Mouse (Mus musculus): ENCODE measurements at regions not wholly inside any gene's neighbourhood (a gene's known extent, or its start where the extent isn't known, plus 50 kb on each side); places are given as distances from the start of the nearest gene placed in this dataset.

DNA sequence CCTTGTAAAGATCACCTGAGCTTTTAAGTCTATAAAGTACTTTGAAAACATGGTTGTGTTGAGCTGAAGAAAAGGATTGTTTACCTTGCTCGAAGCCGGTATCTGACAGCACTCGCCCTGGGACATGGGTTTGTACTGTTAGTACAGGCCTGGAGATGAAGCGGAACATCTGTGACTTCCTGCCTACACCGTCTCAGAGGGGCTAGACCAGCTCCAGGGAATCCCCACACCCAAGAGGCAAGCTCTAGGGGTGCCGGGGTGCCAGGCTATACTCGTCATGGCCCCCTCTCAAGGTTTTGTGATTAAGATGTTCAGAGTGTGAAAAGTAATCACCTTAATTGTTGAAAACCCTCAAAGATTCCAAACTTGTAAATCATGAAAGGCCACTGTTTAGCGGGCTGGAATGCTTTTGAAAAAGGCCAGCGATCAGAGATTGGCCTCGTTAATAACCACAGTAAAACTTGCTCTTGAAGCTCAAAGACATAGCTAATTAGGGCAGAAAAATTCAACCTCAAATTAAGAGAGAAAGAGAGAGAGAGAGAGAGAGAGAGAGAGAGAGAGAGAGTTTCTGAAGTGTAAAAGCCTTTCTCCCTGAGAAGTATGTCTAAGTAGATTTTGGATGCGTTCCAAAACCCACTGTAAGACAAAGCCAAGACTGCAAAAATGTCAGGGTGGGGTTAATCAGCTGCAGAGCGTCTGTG lies 202.9 kb downstream of the Mycn start:
- Histone ChIP-seq H3K4me3 (ENCODE audit: insufficient read depth, low read depth, low read length) (no peak overlapping the region), H3K36me3 (ENCODE audit: control insufficient read depth, insufficient read depth, low read length) (no peaks in the 10 kb centered on the region), H3K27ac (replicated peaks; ENCODE audit: insufficient read depth, low read depth, low read length) (no peak overlapping the region), H3K27me3 (ENCODE audit: control insufficient read depth, insufficient read depth, low read length) (no peaks in the 10 kb centered on the region), H3K9ac (ENCODE audit: low read depth, low read length) (no peak overlapping the region), H3K4me1 (ENCODE audit: control insufficient read depth, insufficient read depth, low read length) (no peaks in the 10 kb centered on the region), H3K79me2 (ENCODE audit: control insufficient read depth, insufficient read depth, low read length) (no peaks in the 10 kb centered on the region)
- no peak for DNase-seq (ENCODE audit: extremely low read depth, low read depth, low spot score)
- TF ChIP-seq POLR2A (IDR thresholded peaks at IDR 0.05; ENCODE audit: extremely low read depth, insufficient read depth, low read length), result no peak
- no peak for TF ChIP-seq CTCF (IDR thresholded peaks at IDR 0.05; ENCODE audit: low read depth, low read length)
- 81% methylated on average over 12 of the region's 12 CpGs for WGBS

- no peak overlapping the region for H3K4me3 ChIP-seq (ENCODE audit: insufficient read depth, low read depth, low read length)
- no peak overlapping the region for H3K9ac ChIP-seq (ENCODE audit: low read depth, low read length)
- no peak for DNase-seq (ENCODE audit: extremely low read depth, low read depth, low spot score)
- no peaks in the 10 kb centered on the region for H3K4me1 ChIP-seq (ENCODE audit: control insufficient read depth, insufficient read depth, low read length)
- no peaks in the 10 kb centered on the region for H3K79me2 ChIP-seq (ENCODE audit: control insufficient read depth, insufficient read depth, low read length)
- no peaks in the 10 kb centered on the region for H3K36me3 ChIP-seq (ENCODE audit: control insufficient read depth, insufficient read depth, low read length)
- H3K27ac ChIP-seq (replicated peaks; ENCODE audit: insufficient read depth, low read depth, low read length), result no peak overlapping the region
- TF ChIP-seq CTCF (IDR thresholded peaks at IDR 0.05; ENCODE audit: low read depth, low read length) (no peak), POLR2A (IDR thresholded peaks at IDR 0.05; ENCODE audit: extremely low read depth, insufficient read depth, low read length) (no peak)
- H3K27me3 ChIP-seq (ENCODE audit: control insufficient read depth, insufficient read depth, low read length), result no peaks in the 10 kb centered on the region
- 57% methylated on average over 9 of the region's 9 CpGs for WGBS
These were observed 215.9 kb downstream of the Mycn start for GRCm38 (mm10) chr12:12725797-12726196.

- no peaks in the 10 kb centered on the region for H3K4me1 ChIP-seq (ENCODE audit: control insufficient read depth, insufficient read depth, low read length)
- TF ChIP-seq CTCF (IDR thresholded peaks at IDR 0.05; ENCODE audit: low read depth, low read length) (no peak), POLR2A (IDR thresholded peaks at IDR 0.05; ENCODE audit: extremely low read depth, insufficient read depth, low read length) (no peak)
- H3K36me3 ChIP-seq (ENCODE audit: control insufficient read depth, insufficient read depth, low read length), result no peaks in the 10 kb centered on the region
- DNase-seq (ENCODE audit: extremely low read depth, low read depth, low spot score), result no peak
- no peak overlapping the region for H3K4me3 ChIP-seq (ENCODE audit: insufficient read depth, low read depth, low read length)
- no peak overlapping the region for H3K27ac ChIP-seq (replicated peaks; ENCODE audit: insufficient read depth, low read depth, low read length)
- no peaks in the 10 kb centered on the region for H3K79me2 ChIP-seq (ENCODE audit: control insufficient read depth, insufficient read depth, low read length)
- no peaks in the 10 kb centered on the region for H3K27me3 ChIP-seq (ENCODE audit: control insufficient read depth, insufficient read depth, low read length)
- WGBS, result 34% methylated on average over 13 of the region's 13 CpGs
- H3K9ac ChIP-seq (ENCODE audit: low read depth, low read length), result no peak overlapping the region
These were observed 216.6 kb downstream of the Mycn start for GRCm38 (mm10) chr12:12725075-12725474.

DNA sequence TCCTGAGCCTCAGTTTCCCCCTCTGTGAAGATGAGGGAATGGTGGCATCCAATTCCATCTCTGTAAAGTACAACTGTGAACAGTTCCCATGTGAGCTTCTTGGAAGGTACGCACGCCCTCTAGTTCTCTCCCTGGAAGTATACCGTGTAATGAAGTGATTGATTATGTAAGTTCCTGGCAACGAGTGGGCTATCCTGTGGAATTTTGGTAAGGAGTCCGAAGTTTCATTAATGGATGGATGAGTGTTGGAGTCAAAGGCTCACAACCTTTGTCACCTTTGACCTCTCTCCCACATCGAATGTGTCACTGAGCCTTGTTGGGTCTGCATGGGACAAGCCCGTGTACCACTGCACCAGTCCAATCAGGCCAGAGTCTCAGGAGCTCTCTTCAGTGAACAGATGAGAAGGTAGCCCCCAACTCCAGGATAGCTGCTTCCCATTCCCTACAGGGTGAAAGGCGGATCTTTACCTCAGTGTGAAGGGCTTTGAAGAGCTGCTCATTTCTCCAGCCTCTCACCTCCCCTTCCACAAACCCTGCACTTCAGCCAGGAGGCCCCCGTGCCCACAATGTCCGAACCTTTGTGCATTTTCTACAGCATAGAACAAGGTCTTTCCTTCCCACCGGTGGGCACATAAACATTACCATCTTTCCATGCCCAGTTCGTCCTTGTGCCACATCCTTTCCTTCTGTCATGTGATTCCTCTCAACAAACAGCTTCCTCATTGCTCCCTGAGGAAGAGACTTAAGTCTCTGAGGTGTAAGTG lies 217.8 kb downstream of the Mycn start:
- H3K9ac ChIP-seq (ENCODE audit: low read depth, low read length), result no peak overlapping the region
- 76% methylated on average over 12 of the region's 12 CpGs for WGBS
- no peaks in the 10 kb centered on the region for H3K36me3 ChIP-seq (ENCODE audit: control insufficient read depth, insufficient read depth, low read length)
- H3K27ac ChIP-seq (replicated peaks; ENCODE audit: insufficient read depth, low read depth, low read length), result no peak overlapping the region
- H3K4me3 ChIP-seq (ENCODE audit: insufficient read depth, low read depth, low read length), result no peak overlapping the region
- no peaks in the 10 kb centered on the region for H3K79me2 ChIP-seq (ENCODE audit: control insufficient read depth, insufficient read depth, low read length)
- TF ChIP-seq CTCF (IDR thresholded peaks at IDR 0.05; ENCODE audit: low read depth, low read length) (no peak), POLR2A (IDR thresholded peaks at IDR 0.05; ENCODE audit: extremely low read depth, insufficient read depth, low read length) (no peak)
- DNase-seq (ENCODE audit: extremely low read depth, low read depth, low spot score), result no peak
- no peaks in the 10 kb centered on the region for H3K27me3 ChIP-seq (ENCODE audit: control insufficient read depth, insufficient read depth, low read length)
- H3K4me1 ChIP-seq (ENCODE audit: control insufficient read depth, insufficient read depth, low read length), result no peaks in the 10 kb centered on the region

GRCm38 (mm10) chr12:12722982-12723661 lies 218.6 kb downstream of the Mycn start:
- Histone ChIP-seq H3K36me3 (ENCODE audit: control insufficient read depth, insufficient read depth, low read length) (no peaks in the 10 kb centered on the region), H3K9ac (ENCODE audit: low read depth, low read length) (no peak overlapping the region), H3K4me1 (ENCODE audit: control insufficient read depth, insufficient read depth, low read length) (no peaks in the 10 kb centered on the region), H3K27me3 (ENCODE audit: control insufficient read depth, insufficient read depth, low read length) (no peaks in the 10 kb centered on the region), H3K27ac (replicated peaks; ENCODE audit: insufficient read depth, low read depth, low read length) (no peak overlapping the region), H3K4me3 (ENCODE audit: insufficient read depth, low read depth, low read length) (no peak overlapping the region), H3K79me2 (ENCODE audit: control insufficient read depth, insufficient read depth, low read length) (no peaks in the 10 kb centered on the region)
- TF ChIP-seq CTCF (IDR thresholded peaks at IDR 0.05; ENCODE audit: low read depth, low read length) (no peak), POLR2A (IDR thresholded peaks at IDR 0.05; ENCODE audit: extremely low read depth, insufficient read depth, low read length) (no peak)
- 91% methylated on average over 20 of the region's 20 CpGs for WGBS
- no peak for DNase-seq (ENCODE audit: extremely low read depth, low read depth, low spot score)
